Mouse (Mus musculus) stomach, postnatal 0 days (tissue): ENCODE results near the gene Polrmt. TPM values are rescaled to one million over a fixed set of nuclear protein-coding genes. Genes with fewer than 3 reads are reported as not detected.
A peak's percentile ranks its signal among the peaks of the same experiment; 100 is the strongest.

Experiments used
- ATAC-seq: fragments of 200-750 bp; cut with Nextera tagmentation; 2 replicates; pipeline ENCODE4 v1.8.0; 2017; ENCODE audit not compliant: low FRiP score, low TSS enrichment
- DNase-seq: peaks from one replicate; pipeline ENCODE4 v3.0.0-alpha.2; 2016; ENCODE audit warnings: low spot score
- H3K27ac ChIP-seq: fragments of 300-500 bp; sonication (generic); replicated peaks from 2 replicates; pipeline ENCODE4 v1.5.1; 2014; ENCODE audit warnings: mild to moderate bottlenecking, control low read depth
- H3K27me3 ChIP-seq: fragments of 300-500 bp; sonication (generic); 2 replicates; pipeline ENCODE4 v1.6.1; 2014; ENCODE audit warnings: low read length; ENCODE audit not compliant: control insufficient read depth, insufficient read depth
- H3K36me3 ChIP-seq: fragments of 300-500 bp; sonication (generic); 2 replicates; pipeline ENCODE4 v1.6.1; 2014; ENCODE audit warnings: low read length, mixed read lengths; ENCODE audit not compliant: control insufficient read depth, insufficient read depth
- H3K4me1 ChIP-seq: fragments of 300-500 bp; sonication (generic); replicated peaks from 2 replicates; pipeline ENCODE4 v1.6.1; 2014; ENCODE audit warnings: antibody characterized with exemption; ENCODE audit not compliant: control insufficient read depth, insufficient read depth
- H3K4me2 ChIP-seq: fragments of 300-500 bp; sonication (generic); replicated peaks from 2 replicates; pipeline ENCODE4 v1.6.1; 2014; ENCODE audit warnings: low read depth, mild to moderate bottlenecking, control low read depth, moderate library complexity
- H3K4me3 ChIP-seq: fragments of 300-500 bp; sonication (generic); 2 replicates; pipeline ENCODE4 v1.5.1; 2014; ENCODE audit warnings: low read depth, low read length, control low read depth
- H3K9ac ChIP-seq: fragments of 300-500 bp; sonication (generic); 2 replicates; pipeline ENCODE4 v1.6.1; 2014; ENCODE audit warnings: mild to moderate bottlenecking, low read length, control low read depth, mixed read lengths
- H3K9me3 ChIP-seq: fragments of 300-500 bp; sonication (generic); 2 replicates; pipeline ENCODE4 v1.6.1; 2016; ENCODE audit warnings: low read length; ENCODE audit not compliant: control insufficient read depth
- CTCF ChIP-seq: IDR thresholded peaks from 2 replicates; pipeline ENCODE4 v1.5.1; 2016; ENCODE audit warnings: antibody characterized with exemption, low read depth, mild to moderate bottlenecking, moderate library complexity
- EP300 ChIP-seq: optimal IDR thresholded peaks from 2 replicates; pipeline ENCODE3; 2016; ENCODE audit warnings: antibody characterized with exemption
- WGBS: fragments of 180-500 bp; shearing (Covaris S2); extraction: QIAGEN DNeasy Blood & Tissue Kit; methylation state at CpG from one replicate; pipeline ENCODE4 v1.1.7; 2014; 5-methylcytosine and 5-hydroxymethylcytosine counted together
- polyA plus RNA-seq: library from polyadenylated mRNA; unstranded; fragments of >200 nt; fragmentation: Nextera tagmentation; extraction: Ambion mirVana; gene quantifications from 2 replicates; pipeline ENCODE4 v1.2.1, GENCODE M21; 2015

Gene Polrmt
- polyA plus RNA-seq, 1 experiment from 2014 or later = 16.5 TPM

DNA sequence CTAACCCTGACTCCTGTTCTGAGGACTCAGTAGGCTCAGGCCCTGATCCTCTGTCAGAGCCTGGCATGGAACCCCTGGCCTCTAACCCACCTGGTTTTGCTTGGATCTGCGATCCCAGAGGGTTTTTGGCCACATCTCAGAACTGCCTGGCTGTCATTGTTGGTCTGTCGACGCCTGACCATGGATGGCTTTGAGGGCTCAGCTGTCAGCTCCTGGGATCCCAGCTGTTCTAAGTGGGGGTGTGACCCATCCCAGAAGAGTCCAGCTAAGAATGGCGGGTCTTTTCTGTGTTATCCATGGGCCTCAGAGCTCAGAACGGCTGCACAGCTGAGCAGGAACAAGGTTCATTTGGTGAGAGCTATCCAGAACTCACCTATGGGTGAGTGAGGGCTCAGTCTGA, 25.3 kb downstream of the Polrmt start:
- 61% methylated on average over 5 of the region's 5 CpGs for WGBS
- Histone ChIP-seq H3K9ac (no peak overlapping the region), H3K9me3 (no peaks in the 10 kb centered on the region), H3K27ac (no peak overlapping the region), H3K27me3 (peaks cover 6% of the 10 kb centered on the region; the same call in 1 of the 2 replicates), H3K4me2 (no peak overlapping the region), H3K4me1 (0 out of 2 replicates have a peak, but pooled peaks cover 2% of the 10 kb centered on the region), H3K36me3 (no peaks in the 10 kb centered on the region), H3K4me3 (no peak overlapping the region)
- TF ChIP-seq CTCF = no peak
- no peak for TF ChIP-seq EP300
- DNase-seq (no peak), ATAC-seq (no peak)

DNA sequence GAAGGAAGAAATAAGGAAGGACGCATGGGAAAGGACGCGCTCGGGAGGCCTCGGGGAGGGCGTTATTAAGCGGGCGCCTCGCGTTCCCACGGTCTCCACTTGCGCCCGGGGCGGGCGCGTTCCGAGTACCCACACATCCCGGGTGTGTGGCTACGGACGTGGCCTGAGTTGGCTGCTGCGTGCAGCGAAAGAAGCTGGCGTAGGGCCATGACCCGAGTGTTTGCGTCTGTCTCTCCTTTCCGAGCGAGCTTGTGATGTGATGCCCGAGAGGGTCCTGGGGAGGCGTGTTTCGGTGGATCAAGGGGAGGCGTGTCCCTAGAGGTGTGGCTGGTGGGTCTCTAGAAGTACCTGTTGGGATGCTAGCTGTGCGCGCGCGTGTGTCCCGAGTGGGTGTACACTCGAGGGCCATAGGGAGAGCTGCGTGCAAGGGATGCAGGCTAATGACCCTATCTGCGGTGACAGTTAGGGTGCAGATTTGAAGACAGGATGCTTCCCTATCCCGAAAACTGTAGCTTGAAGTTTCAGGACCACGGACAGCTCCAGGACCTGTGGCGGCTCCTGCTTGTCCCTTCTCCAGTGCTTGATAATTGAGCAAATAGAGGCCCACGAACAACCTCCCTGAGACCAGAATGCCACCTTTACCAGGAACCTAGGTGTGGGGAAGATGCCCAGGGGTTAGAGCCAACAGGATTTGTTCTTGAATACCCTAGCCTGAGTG, 28.6 kb downstream of the Polrmt start:
- H3K9me3 ChIP-seq = no peaks in the 10 kb centered on the region
- WGBS = 5% methylated on average over 43 of the region's 43 CpGs
- TF ChIP-seq CTCF (no peak), EP300 (no peak)
- ATAC-seq (peak; percentile 9; the same call in 1 of the 2 replicates), DNase-seq (peak; percentile 80)
- H3K36me3 ChIP-seq = no peaks in the 10 kb centered on the region
- no peak overlapping the region for H3K9ac ChIP-seq
- peak overlapping the region; percentile 56; the same call in 1 of the 2 replicates for H3K4me3 ChIP-seq
- no peak overlapping the region for H3K27ac ChIP-seq
- peaks cover 6% of the 10 kb centered on the region; the same call in 1 of the 2 replicates for H3K27me3 ChIP-seq
- H3K4me2 ChIP-seq = peak overlapping the region; percentile 95
- 0 out of 2 replicates have a peak, but pooled peaks cover 2% of the 10 kb centered on the region for H3K4me1 ChIP-seq

DNA sequence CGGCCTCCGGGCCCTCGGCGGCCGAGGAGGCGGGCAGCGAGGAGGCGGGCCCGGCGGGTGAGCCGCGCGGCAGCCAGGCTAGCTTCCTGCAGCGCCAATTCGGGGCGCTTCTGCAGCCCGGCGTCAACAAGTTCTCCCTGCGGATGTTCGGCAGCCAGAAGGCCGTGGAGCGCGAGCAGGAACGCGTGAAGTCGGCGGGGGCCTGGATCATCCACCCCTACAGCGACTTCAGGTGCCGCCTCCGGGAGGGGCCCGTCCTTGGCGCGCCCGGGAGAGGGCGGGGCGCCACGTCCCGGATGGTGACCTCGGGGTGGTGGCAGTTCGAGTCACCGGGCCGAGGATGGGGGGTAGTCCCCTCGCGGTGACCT, 29.4 kb downstream of the Polrmt start:
- Histone ChIP-seq H3K36me3 (no peaks in the 10 kb centered on the region), H3K9me3 (no peaks in the 10 kb centered on the region), H3K27ac (no peak overlapping the region), H3K9ac (peak overlapping the region; percentile 31; the same call in 1 of the 2 replicates), H3K4me1 (0 out of 2 replicates have a peak, but pooled peaks cover 2% of the 10 kb centered on the region), H3K4me2 (peak overlapping the region; percentile 95), H3K4me3 (peak overlapping the region; percentile 56), H3K27me3 (peaks cover 6% of the 10 kb centered on the region; the same call in 1 of the 2 replicates)
- no peak for TF ChIP-seq CTCF
- TF ChIP-seq EP300 = no peak
- no peak for ATAC-seq
- WGBS = 1% methylated on average over 30 of the region's 44 CpGs
- no peak for DNase-seq

DNA sequence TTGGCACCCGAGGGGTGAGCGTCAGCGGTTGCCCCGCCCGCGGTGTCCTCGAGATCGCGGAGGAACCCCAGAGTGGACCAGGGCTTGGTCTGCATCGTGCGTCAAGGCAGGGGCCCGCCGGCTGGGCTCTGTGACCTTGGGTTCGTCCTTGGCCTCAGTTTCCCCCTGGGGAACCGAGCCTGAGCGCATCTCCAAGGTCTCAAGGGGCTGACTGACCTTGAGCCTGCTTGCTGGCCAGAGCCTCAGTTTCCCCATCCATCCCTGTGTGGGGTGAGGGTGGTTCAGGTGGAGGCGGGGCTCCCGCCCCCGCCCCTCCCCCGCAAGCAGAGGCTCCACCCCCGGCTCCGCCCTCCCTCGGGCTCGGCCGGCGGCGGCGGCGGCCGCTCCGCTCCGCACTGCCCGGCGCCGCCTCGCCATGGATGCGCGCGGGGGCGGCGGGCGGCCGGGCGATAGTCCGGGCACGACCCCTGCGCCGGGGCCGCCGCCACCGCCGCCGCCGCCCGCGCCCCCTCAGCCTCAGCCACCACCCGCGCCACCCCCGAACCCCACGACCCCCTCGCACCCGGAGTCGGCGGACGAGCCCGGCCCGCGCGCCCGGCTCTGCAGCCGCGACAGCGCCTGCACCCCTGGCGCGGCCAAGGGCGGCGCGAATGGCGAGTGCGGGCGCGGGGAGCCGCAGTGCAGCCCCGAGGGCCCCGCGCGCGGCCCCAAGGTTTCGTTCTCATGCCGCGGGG, 30.0 kb downstream of the Polrmt start, which contains the start of gene Hcn2:
Hcn2 (plus strand) TSS at position 381 of the 734 bp plus-strand sequence.
- Histone ChIP-seq H3K9ac (peak within 1 kb of the TSS; percentile 31; the same call in 1 of the 2 replicates), H3K4me3 (peak within 1 kb of the TSS; percentile 56), H3K27ac (no peak within 1 kb of the TSS), H3K9me3 (no peaks in the 10 kb centered on the region), H3K36me3 (no peaks in the 10 kb centered on the region; the same call in 1 of the 2 replicates), H3K27me3 (peaks cover 6% of the 10 kb centered on the region; the same call in 1 of the 2 replicates), H3K4me2 (peak within 1 kb of the TSS; percentile 95), H3K4me1 (0 out of 2 replicates have a peak, but pooled peaks cover 2% of the 10 kb centered on the region)
- 3% methylated on average over 43 of the region's 91 CpGs for WGBS
- DNase-seq (no peak), ATAC-seq (peak; percentile 19; the same call in 1 of the 2 replicates)
- TF ChIP-seq EP300 = no peak
- no peak for TF ChIP-seq CTCF

DNA sequence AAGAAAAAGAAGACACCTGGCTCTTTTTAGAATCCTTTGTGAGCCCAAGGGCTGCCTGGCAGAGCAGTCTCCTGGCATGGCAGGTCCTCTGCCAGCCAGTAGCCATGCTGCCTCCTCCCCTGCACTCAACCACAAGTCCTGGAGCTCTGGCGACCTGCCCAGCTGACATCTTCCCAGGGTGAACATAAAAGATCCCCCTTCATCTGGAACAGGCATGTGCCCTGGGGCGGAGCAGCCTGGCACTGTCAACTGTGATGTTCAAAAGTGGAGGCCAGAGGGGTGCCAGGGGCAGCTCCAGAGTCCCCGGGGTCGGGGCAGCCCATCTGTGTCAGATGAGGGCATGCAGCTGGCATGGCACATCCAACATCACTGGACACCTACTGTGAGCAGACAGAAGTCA, 31.4 kb downstream of the Polrmt start:
- 68% methylated on average over 4 of the region's 4 CpGs for WGBS
- ATAC-seq (no peak), DNase-seq (no peak)
- TF ChIP-seq CTCF = no peak
- TF ChIP-seq EP300 = no peak
- Histone ChIP-seq H3K27me3 (peaks cover 6% of the 10 kb centered on the region; the same call in 1 of the 2 replicates), H3K36me3 (peaks cover 9% of the 10 kb centered on the region), H3K9ac (no peak overlapping the region), H3K4me2 (no peak overlapping the region), H3K4me1 (0 out of 2 replicates have a peak, but pooled peaks cover 2% of the 10 kb centered on the region), H3K9me3 (no peaks in the 10 kb centered on the region), H3K4me3 (no peak overlapping the region), H3K27ac (no peak overlapping the region)
